Mouse (Mus musculus): ENCODE measurements at regions not wholly inside any gene's neighbourhood (a gene's known extent, or its start where the extent isn't known, plus 50 kb on each side); places are given as distances from the start of the nearest gene placed in this dataset.

DNA sequence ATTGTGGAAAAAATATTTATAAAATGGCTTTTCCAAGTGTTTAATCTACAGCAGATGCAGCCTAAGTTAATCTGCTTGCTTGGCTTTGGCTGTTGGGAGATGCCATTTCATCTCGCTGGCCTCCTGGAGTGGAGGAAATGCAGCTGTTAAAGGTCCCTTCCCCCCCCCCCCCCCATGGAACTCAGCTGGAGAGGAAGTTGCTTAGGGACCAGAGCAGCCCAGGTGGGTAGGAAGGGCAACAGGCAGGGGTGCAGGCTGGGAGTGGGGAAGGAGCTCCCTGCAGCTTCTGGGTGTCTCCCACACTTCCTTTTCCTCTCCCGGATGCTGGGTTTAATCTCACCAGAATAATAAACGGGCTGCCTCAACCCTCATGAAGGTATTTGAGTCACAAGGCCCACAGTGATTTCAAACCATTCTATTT, 104.0 kb upstream of the Pmepa1 start:
- Histone ChIP-seq H3K27ac (no peak overlapping the region), H3K9ac (replicated peaks; ENCODE audit: low read length) (no peak overlapping the region), H3K4me2 (ENCODE audit: low read depth, low read length) (no peak overlapping the region), H3K27me3 (ENCODE audit: insufficient read depth, low read length) (no peaks in the 10 kb centered on the region), H3K4me1 (ENCODE audit: insufficient read depth, low read length) (no peaks in the 10 kb centered on the region), H3K4me3 (ENCODE audit: low read length) (no peak overlapping the region), H3K9me3 (ENCODE audit: low read length) (no peaks in the 10 kb centered on the region), H3K36me3 (ENCODE audit: insufficient read depth, low read length) (no peaks in the 10 kb centered on the region)
- no peak for TF ChIP-seq CTCF (IDR thresholded peaks at IDR 0.05; ENCODE audit: low read depth)
- ATAC-seq (no peak), DNase-seq (ENCODE audit: low spot score) (no peak)
- 82% methylated on average over 3 of the region's 3 CpGs for WGBS

DNA sequence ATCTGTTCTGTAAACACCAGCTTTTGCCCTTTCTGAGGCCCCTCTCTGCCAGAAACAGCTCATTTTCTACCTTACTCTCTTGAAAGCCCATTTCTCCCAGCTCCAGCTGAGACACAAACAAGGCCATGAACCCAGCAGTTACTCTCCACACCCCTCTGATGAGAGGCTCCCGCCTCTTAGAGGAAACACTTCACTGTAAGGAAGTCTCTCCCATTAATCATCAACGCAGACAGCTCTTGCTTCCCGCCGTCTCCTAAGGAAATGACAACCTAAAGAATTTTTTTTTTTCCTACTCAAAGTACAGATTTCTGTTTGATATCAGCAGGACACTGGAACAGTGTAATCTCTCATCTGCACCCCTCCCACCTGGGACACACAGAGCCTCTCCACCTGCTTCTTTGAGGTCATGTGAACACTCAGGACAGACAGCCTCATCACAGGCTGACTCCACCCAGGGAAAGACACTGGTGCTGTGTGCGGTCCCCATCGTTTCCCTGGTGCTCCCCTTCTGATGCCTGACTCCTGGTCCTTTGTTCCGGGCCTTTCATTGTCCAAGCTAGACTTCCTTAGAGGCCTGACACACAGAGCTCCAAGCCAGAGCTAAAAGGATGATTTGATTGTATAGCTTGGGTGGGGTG, 106.0 kb upstream of the Pmepa1 start:
- no peak overlapping the region for H3K4me2 ChIP-seq (ENCODE audit: low read depth, low read length)
- H3K9ac ChIP-seq (replicated peaks; ENCODE audit: low read length), result no peak overlapping the region
- H3K27me3 ChIP-seq (ENCODE audit: insufficient read depth, low read length), result no peaks in the 10 kb centered on the region
- H3K9me3 ChIP-seq (ENCODE audit: low read length), result no peaks in the 10 kb centered on the region
- no peaks in the 10 kb centered on the region for H3K36me3 ChIP-seq (ENCODE audit: insufficient read depth, low read length)
- no peaks in the 10 kb centered on the region for H3K4me1 ChIP-seq (ENCODE audit: insufficient read depth, low read length)
- no peak overlapping the region for H3K27ac ChIP-seq
- ATAC-seq (no peak), DNase-seq (ENCODE audit: low spot score) (no peak)
- H3K4me3 ChIP-seq (ENCODE audit: low read length), result no peak overlapping the region
- 30% methylated on average over 7 of the region's 7 CpGs for WGBS
- TF ChIP-seq CTCF (IDR thresholded peaks at IDR 0.05; ENCODE audit: low read depth), result no peak

DNA sequence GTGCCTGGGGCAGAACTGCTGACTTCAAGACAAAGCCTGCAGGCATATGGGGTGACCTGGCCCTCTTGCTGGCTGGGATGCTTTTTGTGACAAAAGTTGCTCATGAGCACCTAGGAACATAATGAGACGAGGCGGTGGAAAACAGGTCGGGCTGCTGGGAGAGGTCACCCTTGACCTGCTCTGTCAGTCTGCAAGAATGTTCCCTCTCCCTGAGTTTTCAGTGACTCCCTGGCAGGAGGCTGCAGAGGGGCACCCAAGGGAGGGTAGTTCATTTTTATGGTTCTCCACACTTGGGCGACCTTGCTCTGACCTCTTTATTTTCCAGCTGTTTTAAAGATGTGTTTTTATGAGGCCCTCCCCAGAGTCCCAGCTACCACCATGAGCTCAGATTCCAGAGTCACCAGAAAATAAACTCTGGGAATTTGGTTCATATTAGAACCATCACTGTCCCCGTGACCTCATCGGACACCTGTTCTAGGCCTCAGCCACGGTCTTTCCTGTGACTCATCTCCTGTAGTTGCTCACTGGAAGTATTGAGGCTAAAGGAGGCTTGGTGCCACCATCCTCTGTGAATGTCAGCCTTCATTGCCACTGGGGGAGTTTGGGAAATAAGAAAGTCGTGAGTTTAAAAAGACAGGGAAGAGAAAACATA, 108.7 kb upstream of the Pmepa1 start:
- WGBS, result 79% methylated on average over 8 of the region's 8 CpGs
- H3K4me3 ChIP-seq (ENCODE audit: low read length), result no peak overlapping the region
- H3K9me3 ChIP-seq (ENCODE audit: low read length), result no peaks in the 10 kb centered on the region
- no peak overlapping the region for H3K27ac ChIP-seq
- no peaks in the 10 kb centered on the region for H3K36me3 ChIP-seq (ENCODE audit: insufficient read depth, low read length)
- no peak overlapping the region for H3K4me2 ChIP-seq (ENCODE audit: low read depth, low read length)
- no peaks in the 10 kb centered on the region for H3K4me1 ChIP-seq (ENCODE audit: insufficient read depth, low read length)
- DNase-seq (ENCODE audit: low spot score) (no peak), ATAC-seq (no peak)
- no peak overlapping the region for H3K9ac ChIP-seq (replicated peaks; ENCODE audit: low read length)
- TF ChIP-seq CTCF (IDR thresholded peaks at IDR 0.05; ENCODE audit: low read depth), result no peak
- H3K27me3 ChIP-seq (ENCODE audit: insufficient read depth, low read length), result no peaks in the 10 kb centered on the region

DNA sequence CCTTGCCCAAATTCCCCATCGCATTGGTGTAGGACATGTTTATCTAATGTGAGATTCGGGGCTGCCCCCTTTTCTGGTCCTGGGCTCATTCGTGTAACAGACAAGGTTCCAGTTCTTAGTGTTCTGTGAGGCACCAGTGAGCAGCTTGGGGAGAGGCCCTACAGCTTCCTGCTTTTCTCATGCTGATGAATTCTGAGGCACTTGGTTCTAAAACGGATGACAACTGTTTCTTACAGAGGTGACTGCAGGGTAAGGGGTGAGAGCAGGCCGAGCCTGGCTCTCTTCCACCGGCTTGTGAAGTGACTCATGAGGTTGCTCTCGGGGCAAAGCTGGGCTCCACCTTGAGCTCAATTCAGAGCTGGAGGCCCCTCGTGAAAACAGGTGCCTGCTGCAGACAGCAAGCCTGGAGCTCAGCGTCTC, 109.4 kb upstream of the Pmepa1 start:
- H3K36me3 ChIP-seq (ENCODE audit: insufficient read depth, low read length), result no peaks in the 10 kb centered on the region
- 54% methylated on average over 9 of the region's 9 CpGs for WGBS
- no peak for TF ChIP-seq CTCF (IDR thresholded peaks at IDR 0.05; ENCODE audit: low read depth)
- H3K9me3 ChIP-seq (ENCODE audit: low read length), result no peaks in the 10 kb centered on the region
- no peak for DNase-seq (ENCODE audit: low spot score)
- H3K9ac ChIP-seq (replicated peaks; ENCODE audit: low read length), result no peak overlapping the region
- H3K27ac ChIP-seq, result no peak overlapping the region
- no peak overlapping the region for H3K4me3 ChIP-seq (ENCODE audit: low read length)
- no peaks in the 10 kb centered on the region for H3K27me3 ChIP-seq (ENCODE audit: insufficient read depth, low read length)
- no peak overlapping the region for H3K4me2 ChIP-seq (ENCODE audit: low read depth, low read length)
- ATAC-seq, result no peak
- H3K4me1 ChIP-seq (ENCODE audit: insufficient read depth, low read length), result no peaks in the 10 kb centered on the region

DNA sequence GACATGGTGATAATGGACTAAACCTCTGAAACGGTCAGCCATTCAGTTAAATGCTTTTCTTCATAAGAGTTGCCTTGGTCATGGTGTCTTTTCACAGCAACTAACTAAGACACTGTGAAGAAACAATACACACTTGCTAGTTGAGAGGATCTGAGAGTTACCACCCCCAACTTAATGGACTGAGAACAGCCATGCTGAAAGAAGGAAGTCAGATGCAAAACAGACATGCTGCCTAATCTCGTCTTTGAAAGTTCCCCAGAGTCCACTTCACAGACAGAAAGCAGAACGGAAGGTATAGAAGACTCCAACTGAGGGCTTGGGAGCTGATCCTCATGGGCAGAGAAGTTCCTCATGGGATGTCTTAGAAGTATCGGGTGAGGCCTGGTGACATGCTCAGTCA, 111.8 kb upstream of the Pmepa1 start:
- WGBS, result 82% methylated on average over 4 of the region's 4 CpGs
- H3K4me1 ChIP-seq (ENCODE audit: insufficient read depth, low read length), result no peaks in the 10 kb centered on the region
- H3K9ac ChIP-seq (replicated peaks; ENCODE audit: low read length), result no peak overlapping the region
- ATAC-seq (no peak), DNase-seq (ENCODE audit: low spot score) (no peak)
- TF ChIP-seq CTCF (IDR thresholded peaks at IDR 0.05; ENCODE audit: low read depth), result no peak
- H3K4me3 ChIP-seq (ENCODE audit: low read length), result no peak overlapping the region
- H3K4me2 ChIP-seq (ENCODE audit: low read depth, low read length), result no peak overlapping the region
- no peak overlapping the region for H3K27ac ChIP-seq
- H3K27me3 ChIP-seq (ENCODE audit: insufficient read depth, low read length), result no peaks in the 10 kb centered on the region
- H3K9me3 ChIP-seq (ENCODE audit: low read length), result no peaks in the 10 kb centered on the region
- no peaks in the 10 kb centered on the region for H3K36me3 ChIP-seq (ENCODE audit: insufficient read depth, low read length)

DNA sequence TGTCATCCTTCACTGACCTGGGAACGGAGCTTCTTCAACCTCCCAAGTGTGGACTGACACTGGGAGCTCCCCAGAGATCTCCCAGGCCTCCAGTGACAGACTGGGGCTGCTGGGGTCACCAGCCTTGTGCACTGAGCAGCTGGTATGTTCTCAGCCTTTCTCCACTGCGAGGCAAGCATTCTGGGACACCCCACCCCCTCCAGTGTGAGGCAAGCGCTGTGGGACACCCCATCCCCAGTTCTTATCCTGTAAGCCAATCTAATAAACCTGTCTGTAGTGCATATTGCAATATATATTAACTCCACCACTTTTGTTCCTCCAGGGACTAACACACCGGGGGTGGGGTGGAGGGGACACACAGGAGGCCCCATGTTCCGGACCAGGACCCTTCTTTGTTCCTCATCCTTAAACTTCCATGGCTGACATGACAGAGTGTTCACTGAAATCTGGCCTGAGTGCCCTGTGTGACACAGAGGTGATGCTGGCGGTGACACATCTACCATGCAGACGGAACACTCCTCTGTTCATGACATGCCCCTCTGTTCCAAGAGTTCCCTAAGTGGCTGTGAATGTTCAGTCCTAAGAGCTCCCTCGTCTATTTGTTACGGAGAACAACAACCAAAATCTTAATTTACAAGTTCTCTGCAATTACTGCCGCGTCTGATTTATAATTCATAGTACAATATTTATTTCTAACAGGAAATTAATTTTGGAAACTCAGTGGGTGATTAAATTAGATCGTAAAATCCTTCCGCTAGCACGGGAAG, 116.4 kb upstream of the Pmepa1 start:
- no peaks in the 10 kb centered on the region for H3K36me3 ChIP-seq (ENCODE audit: insufficient read depth, low read length)
- no peak overlapping the region for H3K4me3 ChIP-seq (ENCODE audit: low read length)
- H3K4me2 ChIP-seq (ENCODE audit: low read depth, low read length), result no peak overlapping the region
- H3K9ac ChIP-seq (replicated peaks; ENCODE audit: low read length), result no peak overlapping the region
- no peaks in the 10 kb centered on the region for H3K27me3 ChIP-seq (ENCODE audit: insufficient read depth, low read length)
- H3K27ac ChIP-seq, result no peak overlapping the region
- 66% methylated on average over 14 of the region's 14 CpGs for WGBS
- TF ChIP-seq CTCF (IDR thresholded peaks at IDR 0.05; ENCODE audit: low read depth), result no peak
- H3K9me3 ChIP-seq (ENCODE audit: low read length), result no peaks in the 10 kb centered on the region
- H3K4me1 ChIP-seq (ENCODE audit: insufficient read depth, low read length), result 0 out of 2 replicates have a peak, but pooled peaks cover 3% of the 10 kb centered on the region
- ATAC-seq (no peak), DNase-seq (ENCODE audit: low spot score) (no peak)

DNA sequence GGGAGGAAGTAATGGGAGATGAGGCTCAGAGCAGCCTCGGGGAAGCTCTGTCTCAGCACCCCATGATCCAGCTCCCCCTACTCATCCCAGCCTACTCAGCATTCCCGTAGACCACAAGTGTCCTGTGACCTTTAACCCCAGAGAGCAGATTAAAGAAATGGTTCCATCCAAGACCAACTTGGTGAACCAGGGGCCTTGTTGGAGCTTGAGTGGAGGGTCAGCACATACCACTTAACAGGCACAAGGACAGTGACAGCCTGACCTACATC, 116.9 kb upstream of the Pmepa1 start:
- WGBS, result 43% methylated on average over 2 of the region's 2 CpGs
- Histone ChIP-seq H3K27ac (no peak overlapping the region), H3K36me3 (ENCODE audit: insufficient read depth, low read length) (no peaks in the 10 kb centered on the region), H3K27me3 (ENCODE audit: insufficient read depth, low read length) (no peaks in the 10 kb centered on the region), H3K9ac (replicated peaks; ENCODE audit: low read length) (no peak overlapping the region), H3K4me1 (ENCODE audit: insufficient read depth, low read length) (0 out of 2 replicates have a peak, but pooled peaks cover 3% of the 10 kb centered on the region), H3K9me3 (ENCODE audit: low read length) (no peaks in the 10 kb centered on the region), H3K4me2 (ENCODE audit: low read depth, low read length) (no peak overlapping the region), H3K4me3 (ENCODE audit: low read length) (no peak overlapping the region)
- TF ChIP-seq CTCF (IDR thresholded peaks at IDR 0.05; ENCODE audit: low read depth), result no peak
- DNase-seq (ENCODE audit: low spot score) (no peak), ATAC-seq (no peak)

Measured in hindbrain, postnatal 0 days (tissue).